Mouse (Mus musculus) spleen, postnatal 36 days (tissue): ENCODE data around the gene Hectd4.
"Not testable (repeated sequence)": the region's sequence is repeated elsewhere in the genome, so short reads cannot be mapped to it uniquely, and the experiment has no call there.

Source experiments
- DNase-seq, 2 experiments: peaks; one replicate each; pipeline ENCODE4 v3.0.0; 2022; ENCODE audit warnings: low spot score in 2 of 2, mixed read lengths in 1 of 2

Gene Hectd4

GRCm38 (mm10) chr5:121206540-121206939 lies 13.5 kb upstream of the Hectd4 start:
- no peak for DNase-seq

- DNase-seq, result no peak
Observed at GRCm38 (mm10) chr5:121206984-121207383, 13.0 kb upstream of the Hectd4 start.

- no peak for DNase-seq
Observed at GRCm38 (mm10) chr5:121209755-121210600, 10.0 kb upstream of the Hectd4 start.

- no peak for DNase-seq
Observed at GRCm38 (mm10) chr5:121210601-121210924, 9.5 kb upstream of the Hectd4 start.

GRCm38 (mm10) chr5:121212108-121212507 lies 7.9 kb upstream of the Hectd4 start:
- no peak for DNase-seq

GRCm38 (mm10) chr5:121214707-121215106 lies 5.3 kb upstream of the Hectd4 start:
- no peak for DNase-seq

GRCm38 (mm10) chr5:121215380-121216125 lies 4.5 kb upstream of the Hectd4 start:
- peak in 1 of 2 experiments; percentile 58 for DNase-seq

GRCm38 (mm10) chr5:121216126-121216446 lies 3.9 kb upstream of the Hectd4 start:
- DNase-seq, result peak; percentile 73 to 83

- DNase-seq, result not testable (repeated sequence)
Observed at GRCm38 (mm10) chr5:121216584-121217312, 3.3 kb upstream of the Hectd4 start.

- DNase-seq, result no peak
Observed at GRCm38 (mm10) chr5:121217313-121217634, 2.7 kb upstream of the Hectd4 start.

GRCm38 (mm10) chr5:121219190-121219589 lies 829 bp upstream of the Hectd4 start:
- DNase-seq, result no peak

- DNase-seq, result no peak
Observed at GRCm38 (mm10) chr5:121220732-121221301, 798 bp downstream of the Hectd4 start.

GRCm38 (mm10) chr5:121221328-121221850 lies 1.4 kb downstream of the Hectd4 start:
- DNase-seq, result no peak

- not testable (repeated sequence) for DNase-seq
Observed at GRCm38 (mm10) chr5:121224020-121224419, 4.0 kb downstream of the Hectd4 start.

- no peak for DNase-seq
Observed at GRCm38 (mm10) chr5:121224856-121225255, 4.8 kb downstream of the Hectd4 start.

GRCm38 (mm10) chr5:121225854-121226253 lies 5.8 kb downstream of the Hectd4 start:
- DNase-seq, result no peak

- DNase-seq, result no peak
Observed at GRCm38 (mm10) chr5:121226406-121226805, 6.4 kb downstream of the Hectd4 start.

GRCm38 (mm10) chr5:121226845-121227244 lies 6.8 kb downstream of the Hectd4 start:
- no peak for DNase-seq

- DNase-seq, result not testable (repeated sequence)
Observed at GRCm38 (mm10) chr5:121227330-121227729, 7.3 kb downstream of the Hectd4 start.

GRCm38 (mm10) chr5:121229182-121229581 lies 9.2 kb downstream of the Hectd4 start:
- no peak for DNase-seq

GRCm38 (mm10) chr5:121230811-121231210 lies 10.8 kb downstream of the Hectd4 start:
- no peak for DNase-seq

GRCm38 (mm10) chr5:121232789-121233188 lies 12.8 kb downstream of the Hectd4 start:
- DNase-seq, result no peak
